Mouse (Mus musculus): ENCODE measurements at regions not wholly inside any gene's neighbourhood (a gene's known extent, or its start where the extent isn't known, plus 50 kb on each side); places are given as distances from the start of the nearest gene placed in this dataset.

DNA sequence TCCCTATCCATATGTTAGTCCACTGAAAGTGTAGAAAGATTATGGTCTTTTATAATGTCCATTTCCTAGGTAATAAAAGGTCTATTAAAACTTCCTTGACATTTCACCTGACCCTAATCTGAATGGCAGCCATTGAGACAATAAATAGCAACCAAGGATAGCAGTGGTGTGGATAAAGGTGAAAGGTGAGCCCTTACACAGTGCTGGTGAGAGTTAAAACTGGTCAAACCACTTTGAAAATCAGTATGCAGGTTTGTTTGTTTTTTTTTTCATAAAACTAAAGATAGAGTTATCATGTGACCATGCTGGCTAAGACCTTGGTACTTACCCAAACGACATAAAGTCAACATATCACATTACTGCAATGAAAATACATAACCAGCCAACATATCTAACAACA is 110.7 kb upstream of the Slc7a11 start:
- no peak for DNase-seq (ENCODE audit: low read depth in 2 of 2, low spot score in 2 of 2)

DNA sequence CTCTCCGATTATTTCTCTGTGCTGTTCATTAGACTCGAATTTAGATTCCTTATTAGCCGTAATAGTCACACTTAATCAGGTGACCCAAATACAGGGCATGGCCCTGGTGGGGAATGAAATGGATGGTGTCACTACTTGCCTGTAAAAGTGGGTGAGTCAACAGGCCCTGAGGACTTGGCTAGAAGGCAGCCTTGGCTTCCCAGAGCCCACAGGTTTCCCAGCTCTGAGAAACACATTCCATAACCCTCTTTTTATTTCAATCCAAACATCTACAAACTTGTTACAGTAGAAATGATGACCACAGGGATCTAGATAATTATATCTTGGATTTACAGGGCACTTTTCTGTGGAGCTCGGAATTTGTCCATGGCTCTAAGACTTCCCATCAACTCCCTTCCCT is 105.2 kb upstream of the Slc7a11 start:
- no peak for DNase-seq (ENCODE audit: low read depth in 2 of 2, low spot score in 2 of 2)

GRCm38 (mm10) chr3:50530654-50531053 is 87.2 kb upstream of the Slc7a11 start:
- DNase-seq (ENCODE audit: low read depth in 2 of 2, low spot score in 2 of 2): no peak

GRCm38 (mm10) chr3:50524006-50524405 is 80.6 kb upstream of the Slc7a11 start:
- DNase-seq (ENCODE audit: low read depth in 2 of 2, low spot score in 2 of 2): no peak

DNA sequence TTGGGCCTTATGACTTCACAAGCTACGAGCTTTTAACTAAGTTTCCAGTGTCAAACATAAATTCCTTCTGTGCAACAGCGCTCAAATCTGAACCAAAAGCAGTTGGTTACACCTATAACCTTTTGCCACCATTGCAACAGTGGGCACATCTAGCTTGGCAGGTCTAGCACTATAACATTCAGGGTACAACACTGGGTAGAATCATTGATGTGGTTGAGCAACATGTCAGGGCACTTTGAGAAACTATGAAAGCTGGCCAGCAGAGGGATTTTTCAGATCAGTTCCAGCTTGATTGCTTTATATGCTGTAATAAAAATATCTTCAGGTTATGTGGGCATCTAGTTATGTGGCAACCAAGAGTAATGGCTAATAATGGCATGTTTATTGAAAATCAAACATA is 63.8 kb upstream of the Slc7a11 start:
- no peak for DNase-seq (ENCODE audit: low read depth in 2 of 2, low spot score in 2 of 2)

Data from CD8-positive naive resting alpha-beta T cell, adult 2 months (primary cell).